Mouse (Mus musculus) heart, adult 2 months (tissue): ENCODE data around the gene Cnot2. TPM values are rescaled to one million over a fixed set of nuclear protein-coding genes. Genes with fewer than 3 reads are reported as not detected.
A peak's percentile ranks its signal among the peaks of the same experiment; 100 is the strongest.

Experiments used
- DNase-seq, 2 experiments: peaks; one replicate each; pipeline ENCODE4 v3.0.0; 2021
- H3K27ac ChIP-seq: fragments of 200-600 bp; 2 replicates; pipeline ENCODE4 v1.8.1; 2022
- H3K27me3 ChIP-seq: fragments of 200-500 bp; 2 replicates; pipeline ENCODE4 v1.6.1; 2012; ENCODE audit warnings: mild to moderate bottlenecking, low read length, inconsistent platforms, mixed read lengths; ENCODE audit not compliant: control insufficient read depth, insufficient read depth
- H3K36me3 ChIP-seq: fragments of 200-500 bp; 2 replicates; pipeline ENCODE4 v1.6.1; 2012; ENCODE audit warnings: low read length, inconsistent platforms; ENCODE audit not compliant: control insufficient read depth, insufficient read depth
- H3K4me1 ChIP-seq: fragments of 200-500 bp; 2 replicates; pipeline ENCODE4 v1.6.1; 2011; ENCODE audit warnings: low read length; ENCODE audit not compliant: control insufficient read depth, insufficient read depth
- H3K4me3 ChIP-seq: fragments of 200-600 bp; 2 replicates; pipeline ENCODE4 v1.8.1; 2022
- H3K79me2 ChIP-seq: fragments of 200-500 bp; replicated peaks from 2 replicates; pipeline ENCODE4 v1.6.1; 2012; ENCODE audit warnings: mild to moderate bottlenecking, inconsistent platforms, low read length, moderate library complexity, mixed read lengths; ENCODE audit not compliant: control insufficient read depth, insufficient read depth
- H3K9ac ChIP-seq: fragments of 200-500 bp; 2 replicates; pipeline ENCODE4 v1.6.1; 2012; ENCODE audit warnings: low read depth, mild to moderate bottlenecking, control low read depth, inconsistent platforms, low read length, mixed read lengths
- CTCF ChIP-seq: fragments of 200-600 bp; IDR thresholded peaks from 2 replicates; pipeline ENCODE4 v1.8.1; 2022; ENCODE audit warnings: antibody characterized with exemption, mild to moderate bottlenecking, moderate library complexity
- EP300 ChIP-seq: fragments of 200-500 bp; IDR thresholded peaks from 2 replicates; pipeline ENCODE4 v1.6.1; 2011; ENCODE audit warnings: low read depth, low read length, control low read depth; ENCODE audit not compliant: insufficient read depth
- POLR2A ChIP-seq: fragments of 200-500 bp; IDR thresholded peaks from 2 replicates; pipeline ENCODE4 v1.6.1; 2011; ENCODE audit warnings: mild to moderate bottlenecking, low read depth, low read length, control low read depth; ENCODE audit not compliant: insufficient read depth
- WGBS: fragments of 180-500 bp; shearing (Covaris S2); methylation state at CpG from one replicate; pipeline ENCODE4 v1.1.7; 2018; 5-methylcytosine and 5-hydroxymethylcytosine counted together
- intact Hi-C: fragments of 180-260 bp; cut with DNase I; formaldehyde crosslinking; loops from one replicate; pipeline ENCODE4 v1.15.1; 2025
- polyA plus RNA-seq: library from polyadenylated mRNA; depleted of rRNA; stranded (reverse); fragments of >200 nt; gene quantifications from 2 replicates; pipeline ENCODE4 v1.2.3, GENCODE M21; 2012
- total RNA-seq, 2 experiments: library from RNA; stranded (reverse); gene quantifications; 2 replicates each; pipeline ENCODE4 v1.2.3; 2021

Cnot2 gene
- total and polyA plus RNA-seq, 3 experiments, result 19.4 to 38.3 (median 35.1) TPM

DNA sequence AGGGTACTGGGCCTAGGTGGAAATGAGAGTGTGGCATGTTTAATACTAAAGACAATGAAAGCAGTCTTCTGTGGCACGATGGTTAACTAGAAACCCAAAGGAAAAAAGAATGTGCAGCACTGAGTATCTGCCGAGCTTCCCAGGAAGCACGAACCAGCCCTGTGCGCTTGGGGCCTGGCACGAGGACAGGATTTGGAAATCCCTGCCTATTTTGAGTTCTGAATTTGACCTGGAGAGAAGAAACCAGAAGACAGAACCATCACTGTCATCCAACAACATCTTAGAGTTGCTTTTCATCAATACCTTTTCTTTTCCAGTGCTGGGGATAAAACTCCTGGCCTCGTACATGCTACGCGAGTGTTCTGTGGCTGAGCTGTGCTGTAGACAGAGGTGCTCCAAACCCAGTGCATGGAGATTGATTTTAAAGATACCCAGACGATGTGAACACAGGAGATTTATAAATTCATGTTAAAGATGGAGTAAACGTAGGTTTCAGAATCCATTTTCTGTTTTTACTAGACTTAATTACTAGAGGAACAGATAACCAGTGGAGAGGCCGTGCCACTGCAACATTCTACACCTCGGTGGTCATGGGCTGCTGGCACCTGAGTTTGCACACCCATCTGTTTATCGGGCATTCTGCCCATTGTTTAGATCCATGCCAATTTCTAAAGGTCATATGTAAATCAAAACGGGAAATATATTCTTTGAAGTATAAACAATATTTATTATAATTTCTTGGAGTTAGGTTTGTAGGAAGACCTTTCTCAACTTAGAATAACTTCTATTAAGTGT lies 17.9 kb upstream of the Cnot2 start:
- WGBS, result 86% methylated on average over 14 of the region's 14 CpGs
- TF ChIP-seq EP300 (no peak), CTCF (no peak), POLR2A (no peak)
- H3K36me3 ChIP-seq, result no peaks in the 10 kb centered on the region
- H3K79me2 ChIP-seq, result no peaks in the 10 kb centered on the region
- H3K4me1 ChIP-seq, result no peaks in the 10 kb centered on the region
- H3K27me3 ChIP-seq, result no peaks in the 10 kb centered on the region
- H3K9ac ChIP-seq, result no peak overlapping the region
- H3K27ac ChIP-seq, result no peak overlapping the region
- intact Hi-C loops, result no loop called here
- DNase-seq, result no peak
- H3K4me3 ChIP-seq, result no peak overlapping the region

GRCm38 (mm10) chr10:116582738-116583137 lies 1.4 kb upstream of the Cnot2 start:
- peaks cover 3% of the 10 kb centered on the region for H3K4me1 ChIP-seq
- H3K27ac ChIP-seq, result peak overlapping the region; percentile 95; the same call in 1 of the 2 replicates
- intact Hi-C loops, result loop anchor here (5.0 to 10.0 kb wide), 3 partner anchors 205 to 362 kb away; no protein-coding TSS in a partner anchor
- DNase-seq, result peak; percentile 24 to 30
- peaks cover 2% of the 10 kb centered on the region for H3K79me2 ChIP-seq
- 28% methylated on average over 6 of the region's 6 CpGs for WGBS
- TF ChIP-seq CTCF (no peak), EP300 (no peak), POLR2A (no peak)
- H3K36me3 ChIP-seq, result peaks cover 6% of the 10 kb centered on the region
- H3K27me3 ChIP-seq, result no peaks in the 10 kb centered on the region
- peak overlapping the region; percentile 78 for H3K4me3 ChIP-seq
- no peak overlapping the region for H3K9ac ChIP-seq

GRCm38 (mm10) chr10:116581719-116582481 lies 589 bp upstream of the Cnot2 start:
- peaks cover 3% of the 10 kb centered on the region for H3K79me2 ChIP-seq
- TF ChIP-seq CTCF (no peak), POLR2A (no peak), EP300 (no peak)
- intact Hi-C loops, result loop anchor here (5.0 to 10.0 kb wide), 3 partner anchors 205 to 363 kb away; no protein-coding TSS in a partner anchor
- peaks cover 3% of the 10 kb centered on the region for H3K4me1 ChIP-seq
- under 1% methylated on average over 45 of the region's 67 CpGs for WGBS
- peaks cover 6% of the 10 kb centered on the region for H3K36me3 ChIP-seq
- no peaks in the 10 kb centered on the region for H3K27me3 ChIP-seq
- peak overlapping the region; percentile 78 for H3K4me3 ChIP-seq
- peak; percentile 76 to 80 for DNase-seq
- H3K27ac ChIP-seq, result peak overlapping the region; percentile 95
- peak overlapping the region; percentile 98 for H3K9ac ChIP-seq

GRCm38 (mm10) chr10:116580591-116581358 lies 536 bp downstream of the Cnot2 start:
- Histone ChIP-seq H3K4me1 (peaks cover 3% of the 10 kb centered on the region), H3K27me3 (no peaks in the 10 kb centered on the region), H3K79me2 (peaks cover 3% of the 10 kb centered on the region), H3K27ac (peak overlapping the region; percentile 95), H3K9ac (peak overlapping the region; percentile 98), H3K36me3 (peaks cover 6% of the 10 kb centered on the region), H3K4me3 (peak overlapping the region; percentile 78)
- peak in 1 of 2 experiments; percentile 46 for DNase-seq
- no peak for TF ChIP-seq POLR2A
- no peak for TF ChIP-seq EP300
- no peak for TF ChIP-seq CTCF
- WGBS, result under 1% methylated on average over 63 of the region's 71 CpGs
- intact Hi-C loops, result loop anchor here (5.0 to 10.0 kb wide), 3 partner anchors 207 to 364 kb away; no protein-coding TSS in a partner anchor

DNA sequence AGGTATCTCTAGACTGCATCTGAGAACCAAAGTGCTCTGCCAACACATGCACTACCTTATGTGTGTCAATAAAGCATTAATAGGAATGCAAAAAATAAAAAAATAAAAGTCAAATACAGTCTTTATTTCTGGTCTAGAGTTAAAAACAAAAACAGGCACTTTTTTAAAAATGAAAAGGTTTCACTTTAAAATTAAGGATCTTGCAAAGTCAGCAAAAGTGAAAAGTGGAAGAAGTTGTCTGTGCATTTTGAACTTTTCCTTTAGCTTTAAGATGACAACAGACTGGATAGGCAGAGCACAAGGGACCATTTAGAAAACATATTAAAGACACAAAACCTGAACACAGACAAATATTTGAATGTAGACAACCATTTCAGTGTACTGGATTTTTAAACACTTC lies 1.8 kb downstream of the Cnot2 start:
- Histone ChIP-seq H3K79me2 (peaks cover 3% of the 10 kb centered on the region), H3K27ac (no peak overlapping the region), H3K9ac (no peak overlapping the region), H3K4me3 (no peak overlapping the region), H3K4me1 (peaks cover 3% of the 10 kb centered on the region), H3K36me3 (peaks cover 10% of the 10 kb centered on the region), H3K27me3 (no peaks in the 10 kb centered on the region)
- TF ChIP-seq CTCF (no peak), EP300 (no peak), POLR2A (no peak)
- intact Hi-C loops, result no loop called here
- DNase-seq, result no peak
